Mouse (Mus musculus) gastrocnemius, postnatal 36 days (tissue): ENCODE measurements around the gene Sh2d6. TPM values are rescaled to one million over a fixed set of nuclear protein-coding genes. Genes with fewer than 3 reads are reported as not detected.

ENCODE experiments used
- DNase-seq, 2 experiments: peaks; one replicate each; pipeline ENCODE4 v3.0.0; 2022
- intact Hi-C: fragments of 180-260 bp; cut with DNase I; formaldehyde crosslinking; loops from one replicate; pipeline ENCODE4 v1.15.1; 2025
- total RNA-seq, 2 experiments: library from RNA; stranded (reverse); gene quantifications; 2 replicates each; pipeline ENCODE4 v1.2.3; 2021

The Sh2d6 gene
- total RNA-seq, 2 experiments from 2014 or later, result 0.66 to 1.7 TPM

DNA sequence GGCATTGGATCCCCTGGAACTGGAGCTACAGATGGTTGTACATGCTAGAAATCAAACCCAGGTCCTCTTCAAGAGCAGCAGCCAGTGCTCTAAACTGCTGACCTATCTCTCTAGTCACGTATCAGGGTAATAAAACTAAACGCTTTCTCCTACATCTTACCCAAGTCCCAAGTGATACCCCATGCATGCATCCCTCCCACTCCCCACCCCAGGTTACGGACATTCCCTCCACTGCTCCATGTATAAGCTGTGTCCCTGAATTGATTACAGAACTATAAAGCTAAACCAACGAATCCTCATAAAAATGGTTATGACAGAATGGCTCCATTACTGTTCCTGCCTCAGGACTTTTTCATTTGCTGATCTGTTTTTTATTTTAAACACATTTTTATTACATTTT, 55.3 kb downstream of the Sh2d6 start:
- DNase-seq, result no peak
- intact Hi-C loops, result no loop called here

DNA sequence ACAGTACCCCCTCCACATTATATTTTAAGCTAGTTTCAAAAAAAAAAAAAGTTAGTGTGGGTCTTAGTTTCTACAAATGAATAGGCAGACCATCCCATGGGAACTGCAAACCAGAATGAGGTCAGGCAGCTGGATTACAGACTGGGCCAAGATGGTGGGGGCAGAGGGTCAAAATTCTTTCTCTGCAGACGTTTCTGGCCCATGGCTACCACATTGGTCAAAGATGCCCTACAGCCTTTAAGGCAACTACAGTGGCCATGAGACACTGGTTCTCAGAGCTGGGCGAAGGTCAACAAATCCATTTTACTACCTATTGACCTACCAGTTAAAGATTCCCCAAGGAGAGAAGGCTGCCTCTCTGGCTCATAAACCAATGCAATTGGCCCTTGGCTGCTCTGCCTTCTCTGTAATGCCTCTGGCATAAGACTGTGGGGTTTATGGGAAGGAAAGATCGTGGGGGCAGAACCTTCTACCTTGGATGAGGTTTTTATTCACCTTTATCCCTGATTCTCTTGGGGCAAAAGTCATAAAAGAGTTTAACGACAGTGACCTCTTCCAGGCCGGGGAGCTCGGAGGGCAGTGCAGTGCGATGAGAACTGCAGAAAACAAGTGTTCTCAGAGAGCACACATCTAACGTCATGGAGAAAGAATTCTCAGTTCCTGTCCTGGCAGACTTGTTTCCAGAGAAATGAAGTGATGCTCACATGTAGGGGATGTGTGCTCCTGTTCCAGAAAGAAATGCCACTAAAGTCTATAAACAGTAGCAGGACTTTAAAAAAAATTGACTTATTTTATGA, 55.9 kb downstream of the Sh2d6 start:
- no peak for DNase-seq
- intact Hi-C loops, result no loop called here

Other genes starting within 250 kb of the Sh2d6 start
- gene Sftpb, start 217.1 kb downstream of the Sh2d6 start, total RNA-seq, result not detected
- gene Usp39, start 176.5 kb downstream of the Sh2d6 start, total RNA-seq, result 10 to 100 TPM; 18.1 to 18.2 TPM
- 1 to 10 TPM; 9.0 to 9.5 TPM for gene 0610030E20Rik, start 174.4 kb downstream of the Sh2d6 start, total RNA-seq
- gene Tmem150a, start 166.3 kb downstream of the Sh2d6 start, total RNA-seq, result 10 to 100 TPM; 16.9 to 18.8 TPM
- gene Rnf181, start 154.8 kb downstream of the Sh2d6 start, total RNA-seq, result 10 to 100 TPM; 23.7 to 24.2 TPM
- 100 to 1,000 TPM in 1 of 2 experiments, 10 to 100 TPM in 1; 83.0 to 107 TPM for gene Vamp5, start 141.2 kb downstream of the Sh2d6 start, total RNA-seq
- 10 to 100 TPM; 48.5 to 50.0 TPM for gene Vamp8, start 131.0 kb downstream of the Sh2d6 start, total RNA-seq
- 10 to 100 TPM; 12.6 to 13.4 TPM for gene Ggcx, start 107.4 kb downstream of the Sh2d6 start, total RNA-seq
- 100 to 1,000 TPM; 128 to 141 TPM for gene Mat2a, start 82.1 kb downstream of the Sh2d6 start, total RNA-seq
- gene Capg, start 22.7 kb upstream of the Sh2d6 start, total RNA-seq, result 10 to 100 TPM in 1 of 2 experiments, 1 to 10 TPM in 1; 7.2 to 11.8 TPM
- gene Elmod3, start 76.7 kb upstream of the Sh2d6 start, total RNA-seq, result 1 to 10 TPM; 6.1 to 9.5 TPM
- 10 to 100 TPM; 70.2 to 71.6 TPM for gene Retsat, start 76.8 kb upstream of the Sh2d6 start, total RNA-seq
- gene Tgoln1, start 95.3 kb upstream of the Sh2d6 start, total RNA-seq, result 10 to 100 TPM; 21.8 to 22.1 TPM